Comparison of ENCODE assay signal across 17 mouse cellular contexts in genomic region chr16:56483466-56483865, GRCm38 (mm10). TPM values are rescaled to one million over a fixed set of nuclear protein-coding genes. Genes with fewer than 3 reads are reported as not detected.
"Had no signal": no experiment of that assay in that cellular context is flagged by ENCODE, and none has a peak within 500 bp of the region (broad histone marks: within the 10 kb centered on the region; RNA-seq: fewer than 3 reads in every experiment).

No protein-coding gene starts in this region.

- DNase-seq: gastrocnemius, adult 2 months; gastrocnemius, postnatal 10 days; gastrocnemius, postnatal 25 days; heart, adult 18-20 months; heart, postnatal 10 days; heart, postnatal 4 days; kidney, adult 11 months; kidney, adult 2 months; kidney, postnatal 14 days; kidney, postnatal 36 days; layer of hippocampus, adult 9-11 months; layer of hippocampus, postnatal 36 days; liver; liver, embryonic 13.5 days had no signal

- ATAC-seq: hindbrain, postnatal 0 days; intestine, embryonic 16.5 days had no signal

RNA-seq across cellular contexts. Expression of gene Abi3bp, which starts 5.8 kb away (rescaled TPM):
- total RNA-seq: granulocyte monocyte progenitor cell, adult 5-6 weeks had no signal
